Mouse (Mus musculus): ENCODE measurements around the gene Dpf3. TPM values are rescaled to one million over a fixed set of nuclear protein-coding genes. Genes with fewer than 3 reads are reported as not detected.

Dpf3 gene
- polyA plus RNA-seq, 1 experiment from 2014 or later: 29.4 TPM

- peaks cover 40% of the 10 kb centered on the region for H3K4me1 ChIP-seq
- no peak for DNase-seq (ENCODE audit: low spot score)
- 61% methylated on average over 15 of the region's 15 CpGs for WGBS
- peak overlapping the region; percentile 64 for H3K27ac ChIP-seq
- peak overlapping the region; percentile 5; the same call in 1 of the 2 replicates for H3K4me3 ChIP-seq
- peaks cover 9% of the 10 kb centered on the region; the same call in 1 of the 2 replicates for H3K36me3 ChIP-seq
- H3K9me3 ChIP-seq: no peaks in the 10 kb centered on the region
- H3K27me3 ChIP-seq (ENCODE audit: insufficient read depth, poor library complexity, severe bottlenecking): no peaks in the 10 kb centered on the region
These were observed 145.3 kb downstream of the Dpf3 start for GRCm38 (mm10) chr12:83342035-83342874.

- Histone ChIP-seq H3K27ac (no peak overlapping the region), H3K36me3 (peaks cover 9% of the 10 kb centered on the region; the same call in 1 of the 2 replicates), H3K9me3 (no peaks in the 10 kb centered on the region), H3K4me3 (no peak overlapping the region), H3K27me3 (ENCODE audit: insufficient read depth, poor library complexity, severe bottlenecking) (no peaks in the 10 kb centered on the region), H3K4me1 (peaks cover 40% of the 10 kb centered on the region)
- WGBS: 92% methylated on average over 4 of the region's 4 CpGs
- no peak for DNase-seq (ENCODE audit: low spot score)
These were observed 146.6 kb downstream of the Dpf3 start for GRCm38 (mm10) chr12:83340960-83341359.

- no peaks in the 10 kb centered on the region for H3K27me3 ChIP-seq (ENCODE audit: insufficient read depth, poor library complexity, severe bottlenecking)
- 87% methylated on average over 1 of the region's 1 CpGs for WGBS
- H3K4me3 ChIP-seq: no peak overlapping the region
- no peak overlapping the region for H3K27ac ChIP-seq
- DNase-seq (ENCODE audit: low spot score): no peak
- H3K9me3 ChIP-seq: no peaks in the 10 kb centered on the region
- peaks cover 9% of the 10 kb centered on the region; the same call in 1 of the 2 replicates for H3K36me3 ChIP-seq
- H3K4me1 ChIP-seq: peaks cover 53% of the 10 kb centered on the region
These were observed 149.2 kb downstream of the Dpf3 start for GRCm38 (mm10) chr12:83338345-83338744.

GRCm38 (mm10) chr12:83337776-83338149, 149.8 kb downstream of the Dpf3 start:
- Histone ChIP-seq H3K4me3 (no peak overlapping the region), H3K9me3 (no peaks in the 10 kb centered on the region), H3K4me1 (peaks cover 49% of the 10 kb centered on the region), H3K36me3 (peaks cover 9% of the 10 kb centered on the region; the same call in 1 of the 2 replicates), H3K27ac (no peak overlapping the region), H3K27me3 (ENCODE audit: insufficient read depth, poor library complexity, severe bottlenecking) (no peaks in the 10 kb centered on the region)
- no peak for DNase-seq (ENCODE audit: low spot score)
- 57% methylated on average over 7 of the region's 7 CpGs for WGBS

GRCm38 (mm10) chr12:83337077-83337775, 150.3 kb downstream of the Dpf3 start:
- 46% methylated on average over 13 of the region's 13 CpGs for WGBS
- Histone ChIP-seq H3K36me3 (peaks cover 9% of the 10 kb centered on the region; the same call in 1 of the 2 replicates), H3K4me3 (no peak overlapping the region), H3K9me3 (no peaks in the 10 kb centered on the region), H3K27ac (no peak overlapping the region), H3K27me3 (ENCODE audit: insufficient read depth, poor library complexity, severe bottlenecking) (no peaks in the 10 kb centered on the region), H3K4me1 (peaks cover 44% of the 10 kb centered on the region)
- DNase-seq (ENCODE audit: low spot score): no peak

GRCm38 (mm10) chr12:83330056-83330455, 157.5 kb downstream of the Dpf3 start:
- H3K9me3 ChIP-seq: no peaks in the 10 kb centered on the region
- no peak overlapping the region for H3K27ac ChIP-seq
- H3K4me3 ChIP-seq: no peak overlapping the region
- peaks cover 9% of the 10 kb centered on the region; the same call in 1 of the 2 replicates for H3K36me3 ChIP-seq
- no peaks in the 10 kb centered on the region for H3K27me3 ChIP-seq (ENCODE audit: insufficient read depth, poor library complexity, severe bottlenecking)
- 76% methylated on average over 7 of the region's 7 CpGs for WGBS
- peaks cover 60% of the 10 kb centered on the region for H3K4me1 ChIP-seq
- DNase-seq (ENCODE audit: low spot score): no peak

- WGBS: 77% methylated on average over 13 of the region's 13 CpGs
- Histone ChIP-seq H3K36me3 (peaks cover 15% of the 10 kb centered on the region; the same call in 1 of the 2 replicates), H3K9me3 (no peaks in the 10 kb centered on the region), H3K27me3 (ENCODE audit: insufficient read depth, poor library complexity, severe bottlenecking) (no peaks in the 10 kb centered on the region), H3K4me3 (no peak overlapping the region), H3K4me1 (peaks cover 65% of the 10 kb centered on the region), H3K27ac (peak overlapping the region; percentile 75; the same call in 1 of the 2 replicates)
- no peak for DNase-seq (ENCODE audit: low spot score)
These were observed 158.6 kb downstream of the Dpf3 start for GRCm38 (mm10) chr12:83328899-83329298.

GRCm38 (mm10) chr12:83328491-83328890, 159.0 kb downstream of the Dpf3 start:
- WGBS: 47% methylated on average over 4 of the region's 4 CpGs
- Histone ChIP-seq H3K36me3 (peaks cover 16% of the 10 kb centered on the region; the same call in 1 of the 2 replicates), H3K4me3 (no peak overlapping the region), H3K27ac (peak overlapping the region; percentile 75), H3K27me3 (ENCODE audit: insufficient read depth, poor library complexity, severe bottlenecking) (no peaks in the 10 kb centered on the region), H3K9me3 (no peaks in the 10 kb centered on the region), H3K4me1 (peaks cover 62% of the 10 kb centered on the region)
- no peak for DNase-seq (ENCODE audit: low spot score)

GRCm38 (mm10) chr12:83327451-83327850, 160.1 kb downstream of the Dpf3 start:
- H3K9me3 ChIP-seq: no peaks in the 10 kb centered on the region
- no peaks in the 10 kb centered on the region for H3K27me3 ChIP-seq (ENCODE audit: insufficient read depth, poor library complexity, severe bottlenecking)
- peaks cover 16% of the 10 kb centered on the region; the same call in 1 of the 2 replicates for H3K36me3 ChIP-seq
- WGBS: 68% methylated on average over 1 of the region's 1 CpGs
- H3K4me3 ChIP-seq: no peak overlapping the region
- DNase-seq (ENCODE audit: low spot score): no peak
- peak overlapping the region; percentile 75; the same call in 1 of the 2 replicates for H3K27ac ChIP-seq
- peaks cover 59% of the 10 kb centered on the region for H3K4me1 ChIP-seq

GRCm38 (mm10) chr12:83320725-83321124, 166.8 kb downstream of the Dpf3 start:
- Histone ChIP-seq H3K4me3 (no peak overlapping the region), H3K36me3 (peaks cover 10% of the 10 kb centered on the region; the same call in 1 of the 2 replicates), H3K9me3 (no peaks in the 10 kb centered on the region), H3K4me1 (peaks cover 40% of the 10 kb centered on the region), H3K27ac (no peak overlapping the region), H3K27me3 (ENCODE audit: insufficient read depth, poor library complexity, severe bottlenecking) (no peaks in the 10 kb centered on the region)
- WGBS: 95% methylated on average over 3 of the region's 3 CpGs
- no peak for DNase-seq (ENCODE audit: low spot score)

GRCm38 (mm10) chr12:83317646-83318443, 169.7 kb downstream of the Dpf3 start:
- DNase-seq (ENCODE audit: low spot score): no peak
- Histone ChIP-seq H3K9me3 (no peaks in the 10 kb centered on the region), H3K4me1 (peaks cover 36% of the 10 kb centered on the region), H3K36me3 (peaks cover 8% of the 10 kb centered on the region; the same call in 1 of the 2 replicates), H3K27me3 (ENCODE audit: insufficient read depth, poor library complexity, severe bottlenecking) (no peaks in the 10 kb centered on the region), H3K27ac (peak overlapping the region; percentile 19; the same call in 1 of the 2 replicates), H3K4me3 (no peak overlapping the region)
- WGBS: 55% methylated on average over 8 of the region's 8 CpGs

GRCm38 (mm10) chr12:83314666-83315065, 172.8 kb downstream of the Dpf3 start:
- peaks cover 38% of the 10 kb centered on the region for H3K4me1 ChIP-seq
- H3K27me3 ChIP-seq (ENCODE audit: insufficient read depth, poor library complexity, severe bottlenecking): no peaks in the 10 kb centered on the region
- DNase-seq (ENCODE audit: low spot score): no peak
- no peak overlapping the region for H3K4me3 ChIP-seq
- H3K9me3 ChIP-seq: no peaks in the 10 kb centered on the region
- H3K36me3 ChIP-seq: peaks cover 7% of the 10 kb centered on the region; the same call in 1 of the 2 replicates
- WGBS: 65% methylated on average over 7 of the region's 7 CpGs
- H3K27ac ChIP-seq: no peak overlapping the region
